Mouse (Mus musculus) lung, postnatal 0 days (tissue): ENCODE measurements around the gene Kpnb1. TPM values are rescaled to one million over a fixed set of nuclear protein-coding genes. Genes with fewer than 3 reads are reported as not detected.

ENCODE experiments used
- ATAC-seq: fragments of 200-750 bp; cut with Nextera tagmentation; 2 replicates; pipeline ENCODE4 v1.8.0; 2017; ENCODE audit warnings: moderate library complexity
- DNase-seq: peaks from one replicate; pipeline ENCODE4 v3.0.0-alpha.2; 2016; ENCODE audit warnings: low spot score
- H3K27ac ChIP-seq: fragments of 300-500 bp; sonication (generic); 2 replicates; pipeline ENCODE4 v1.5.1; 2014; ENCODE audit warnings: antibody characterized with exemption, mild to moderate bottlenecking, low read length, mixed read lengths
- H3K27me3 ChIP-seq: fragments of 300-500 bp; sonication (generic); replicated peaks from 2 replicates; pipeline ENCODE4 v1.6.1; 2014; ENCODE audit warnings: low read length, mixed read lengths; ENCODE audit not compliant: insufficient read depth
- H3K36me3 ChIP-seq: fragments of 300-500 bp; sonication (generic); 2 replicates; pipeline ENCODE4 v1.6.1; 2014; ENCODE audit warnings: low read length, mixed read lengths; ENCODE audit not compliant: insufficient read depth
- H3K4me1 ChIP-seq: fragments of 300-500 bp; sonication (generic); 2 replicates; pipeline ENCODE4 v1.6.1; 2014; ENCODE audit warnings: antibody characterized with exemption, low read depth, low read length, mixed read lengths; ENCODE audit not compliant: insufficient read depth
- H3K4me2 ChIP-seq: fragments of 300-500 bp; sonication (generic); replicated peaks from 2 replicates; pipeline ENCODE4 v1.6.1; 2014; ENCODE audit warnings: low read depth, mild to moderate bottlenecking, low read length, moderate library complexity, mixed read lengths
- H3K4me3 ChIP-seq: fragments of 300-500 bp; sonication (generic); 2 replicates; pipeline ENCODE4 v1.5.1; 2014; ENCODE audit warnings: low read depth, low read length
- H3K9ac ChIP-seq: fragments of 300-500 bp; sonication (generic); replicated peaks from 2 replicates; pipeline ENCODE4 v1.6.1; 2014; ENCODE audit warnings: low read depth, mild to moderate bottlenecking
- H3K9me3 ChIP-seq: fragments of 300-500 bp; sonication (generic); 2 replicates; pipeline ENCODE4 v1.6.1; 2016; ENCODE audit warnings: low read length, mixed read lengths
- CTCF ChIP-seq: IDR thresholded peaks from 2 replicates; pipeline ENCODE4 v1.5.1; 2016; ENCODE audit warnings: antibody characterized with exemption, mild to moderate bottlenecking
- EP300 ChIP-seq: IDR thresholded peaks from 2 replicates; pipeline ENCODE4 v1.6.1; 2016; ENCODE audit warnings: antibody characterized with exemption, mild to moderate bottlenecking, control low read depth
- WGBS: fragments of 180-500 bp; shearing (Covaris S2); extraction: QIAGEN DNeasy Blood & Tissue Kit; methylation state at CpG from one replicate; pipeline ENCODE4 v1.1.7; 2014; 5-methylcytosine and 5-hydroxymethylcytosine counted together
- polyA plus RNA-seq: library from polyadenylated mRNA; unstranded; fragments of >200 nt; fragmentation: Nextera tagmentation; extraction: Ambion mirVana; gene quantifications from 2 replicates; pipeline ENCODE4 v1.2.1, GENCODE M21; 2015

The Kpnb1 gene
- polyA plus RNA-seq, 1 experiment from 2014 or later: 17.0 TPM

- no peak for ATAC-seq
- Histone ChIP-seq H3K36me3 (no peaks in the 10 kb centered on the region), H3K4me2 (peak overlapping the region; percentile 93), H3K4me3 (peak overlapping the region; percentile 77; the same call in 1 of the 2 replicates), H3K9ac (no peak overlapping the region), H3K27me3 (no peaks in the 10 kb centered on the region), H3K9me3 (no peaks in the 10 kb centered on the region), H3K4me1 (0 out of 2 replicates have a peak, but pooled peaks cover 3% of the 10 kb centered on the region), H3K27ac (no peak overlapping the region; the same call in 1 of the 2 replicates)
- TF ChIP-seq CTCF (no peak), EP300 (no peak)
- 2% methylated on average over 11 of the region's 11 CpGs for whole genome bisulfite sequencing
- DNase-seq: peak; percentile 68
These were observed 35.7 kb downstream of the Kpnb1 start for GRCm38 (mm10) chr11:97152023-97152426.

DNA sequence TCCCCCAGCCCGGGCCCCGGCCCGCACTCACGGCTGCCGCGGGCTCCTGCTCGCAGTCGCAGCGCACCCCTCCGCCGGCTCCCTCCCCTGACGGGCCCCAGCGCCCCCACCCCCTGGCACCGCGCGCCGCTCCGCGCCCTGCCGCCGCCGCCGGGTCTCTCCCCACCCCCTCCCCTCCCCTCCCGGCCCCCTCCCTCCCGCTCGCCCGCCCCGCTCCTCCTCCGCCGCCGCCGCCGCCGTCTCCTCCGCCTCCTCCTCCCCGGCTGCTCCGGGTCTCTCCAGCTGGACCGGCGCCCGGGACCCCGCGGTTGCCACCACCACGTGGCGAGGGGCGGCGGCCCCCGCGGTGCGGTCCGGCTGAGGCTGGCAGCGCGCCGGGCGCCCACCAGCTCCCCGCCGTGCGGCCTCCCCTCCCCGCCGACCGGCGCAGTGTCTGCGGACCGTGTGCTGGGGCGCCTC is 36.3 kb downstream of the Kpnb1 start, which contains the start of gene Tbkbp1:
Gene Tbkbp1, minus strand, starts transcription at position 153 of the 459 bp plus-strand sequence.
- Histone ChIP-seq H3K4me1 (0 out of 2 replicates have a peak, but pooled peaks cover 4% of the 10 kb centered on the region), H3K9ac (peak within 1 kb of the TSS; percentile 54), H3K4me2 (peak within 1 kb of the TSS; percentile 93), H3K27ac (peak within 1 kb of the TSS; percentile 88), H3K4me3 (peak within 1 kb of the TSS; percentile 77), H3K36me3 (no peaks in the 10 kb centered on the region), H3K9me3 (no peaks in the 10 kb centered on the region), H3K27me3 (no peaks in the 10 kb centered on the region)
- TF ChIP-seq EP300: no peak
- TF ChIP-seq CTCF: no peak
- DNase-seq: peak; percentile 36
- WGBS: under 1% methylated on average over 15 of the region's 64 CpGs
- no peak for ATAC-seq

- Histone ChIP-seq H3K4me1 (0 out of 2 replicates have a peak, but pooled peaks cover 5% of the 10 kb centered on the region), H3K9ac (peak overlapping the region; percentile 54), H3K36me3 (no peaks in the 10 kb centered on the region), H3K27ac (peak overlapping the region; percentile 88), H3K9me3 (no peaks in the 10 kb centered on the region), H3K27me3 (no peaks in the 10 kb centered on the region), H3K4me3 (peak overlapping the region; percentile 77), H3K4me2 (peak overlapping the region; percentile 93)
- ATAC-seq (peak; percentile 71), DNase-seq (peak; percentile 81)
- 1% methylated on average over 55 of the region's 102 CpGs for WGBS
- TF ChIP-seq EP300 (no peak), CTCF (no peak)
These were observed 37.0 kb downstream of the Kpnb1 start for GRCm38 (mm10) chr11:97150411-97151330.

GRCm38 (mm10) chr11:97149995-97150410 is 37.7 kb downstream of the Kpnb1 start:
- Histone ChIP-seq H3K4me1 (0 out of 2 replicates have a peak, but pooled peaks cover 5% of the 10 kb centered on the region), H3K9ac (0 out of 2 replicates have a peak overlapping the region, but pooled peaks have one; percentile 54), H3K4me2 (peak overlapping the region; percentile 93), H3K4me3 (peak overlapping the region; percentile 77), H3K27ac (peak overlapping the region; percentile 88), H3K9me3 (no peaks in the 10 kb centered on the region), H3K27me3 (no peaks in the 10 kb centered on the region), H3K36me3 (no peaks in the 10 kb centered on the region)
- TF ChIP-seq CTCF (no peak), EP300 (peak; percentile 85)
- WGBS: 2% methylated on average over 14 of the region's 14 CpGs
- ATAC-seq: peak; percentile 78
- DNase-seq: peak; percentile 92

DNA sequence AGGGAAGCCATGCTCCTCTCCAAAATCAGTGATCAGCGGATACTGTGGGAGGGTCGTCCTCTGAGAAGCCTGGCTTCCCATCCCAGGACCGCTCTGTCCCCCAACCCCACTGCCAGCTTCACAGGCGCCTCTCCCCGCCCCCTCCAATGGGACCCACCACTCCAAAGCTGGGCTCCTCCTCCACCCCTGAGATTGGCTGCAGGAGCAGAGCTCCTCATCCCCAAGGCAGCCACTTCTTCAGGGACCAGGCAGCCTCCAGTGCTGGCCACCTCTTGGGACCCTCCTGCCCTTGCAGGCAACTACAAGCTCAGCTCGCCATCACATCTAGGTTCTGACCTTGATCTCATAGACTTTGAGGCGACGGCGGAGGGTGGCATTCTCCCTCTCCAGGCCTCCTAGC is 38.7 kb downstream of the Kpnb1 start:
- Histone ChIP-seq H3K4me1 (0 out of 2 replicates have a peak, but pooled peaks cover 5% of the 10 kb centered on the region), H3K4me3 (peak overlapping the region; percentile 77), H3K9ac (no peak overlapping the region), H3K27ac (peak overlapping the region; percentile 88), H3K9me3 (no peaks in the 10 kb centered on the region), H3K27me3 (no peaks in the 10 kb centered on the region), H3K36me3 (no peaks in the 10 kb centered on the region), H3K4me2 (peak overlapping the region; percentile 93)
- ATAC-seq: no peak
- TF ChIP-seq CTCF (no peak), EP300 (no peak)
- DNase-seq: no peak
- 34% methylated on average over 9 of the region's 9 CpGs for WGBS

DNA sequence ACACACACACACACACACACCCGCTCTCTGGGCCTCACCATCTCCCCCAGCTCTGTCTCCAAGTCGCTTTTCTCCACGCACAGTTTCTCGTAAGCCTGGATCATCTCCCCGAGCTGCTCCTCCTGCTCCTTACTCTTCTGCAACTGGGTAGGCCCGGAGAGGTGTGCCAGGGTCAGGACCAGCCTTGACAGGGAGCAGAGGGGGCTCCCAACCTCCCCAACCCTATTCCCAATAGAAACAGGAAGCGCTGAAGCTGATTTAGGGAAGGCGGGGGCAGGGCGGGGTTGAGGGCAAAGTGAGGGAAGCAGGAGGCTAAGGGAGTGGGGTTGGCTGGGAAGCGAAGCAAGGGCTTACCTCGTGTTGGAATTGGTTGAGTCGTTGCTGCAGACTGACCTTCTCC is 39.1 kb downstream of the Kpnb1 start:
- H3K9me3 ChIP-seq: no peaks in the 10 kb centered on the region
- peak overlapping the region; percentile 77 for H3K4me3 ChIP-seq
- 0 out of 2 replicates have a peak, but pooled peaks cover 5% of the 10 kb centered on the region for H3K4me1 ChIP-seq
- no peak overlapping the region for H3K9ac ChIP-seq
- peak overlapping the region; percentile 93 for H3K4me2 ChIP-seq
- TF ChIP-seq CTCF (no peak), EP300 (no peak)
- peak overlapping the region; percentile 88; the same call in 1 of the 2 replicates for H3K27ac ChIP-seq
- ATAC-seq (no peak), DNase-seq (no peak)
- WGBS: 35% methylated on average over 12 of the region's 12 CpGs
- no peaks in the 10 kb centered on the region for H3K27me3 ChIP-seq
- no peaks in the 10 kb centered on the region for H3K36me3 ChIP-seq
